Mouse (Mus musculus): ENCODE data around the gene Ptk7.

DNA sequence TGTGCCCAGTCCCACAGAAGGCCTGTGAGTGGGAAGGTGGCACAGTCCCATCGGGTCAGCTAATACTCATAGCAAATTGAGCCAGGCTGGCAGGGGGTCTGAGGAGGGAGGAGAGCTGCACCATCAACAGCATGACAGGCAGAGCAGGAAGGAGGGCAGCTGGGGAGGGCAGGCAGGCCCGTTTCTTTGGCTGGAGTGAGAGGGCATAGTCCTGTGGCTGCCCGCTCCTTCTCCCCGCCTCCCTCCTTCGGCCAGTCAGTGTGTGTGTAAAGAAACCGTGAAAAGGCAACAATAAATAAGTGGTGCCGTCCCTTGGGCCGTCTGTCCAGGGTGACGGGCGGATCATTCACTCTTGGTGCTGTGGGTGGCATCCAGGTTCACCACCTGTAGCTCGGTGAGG lies 80.6 kb downstream of the Ptk7 start:
- no peak for TF ChIP-seq POLR2A (IDR thresholded peaks at IDR 0.05; ENCODE audit: borderline replicate concordance, extremely low read depth, insufficient read depth, insufficient read length, poor library complexity, severe bottlenecking)
- TF ChIP-seq CTCF (IDR thresholded peaks at IDR 0.05; ENCODE audit: borderline replicate concordance, extremely low read depth, insufficient read depth, insufficient read length), result no peak
